ENCODE assay signal across 22 mouse cellular contexts in the genomic region with DNA sequence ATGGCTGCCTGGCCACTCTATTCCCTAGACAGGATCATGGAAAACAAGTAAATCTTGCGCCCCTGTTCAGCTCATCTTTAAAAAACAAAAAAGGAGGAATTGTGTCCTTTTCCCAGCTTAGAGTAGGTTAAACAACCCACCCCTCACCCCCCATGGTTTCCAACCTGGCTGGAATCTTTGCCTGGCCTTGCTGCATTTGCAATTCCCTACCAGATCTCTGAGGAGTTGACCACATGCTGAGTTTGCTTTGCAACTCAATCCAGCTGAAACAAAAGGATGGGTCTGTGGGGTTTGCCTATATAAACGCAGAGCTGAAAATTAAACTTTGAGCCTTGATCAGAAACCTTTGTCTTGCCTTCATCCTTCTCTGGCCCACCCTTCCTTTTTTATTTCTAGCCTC.
DNase-seq lines count a peak whose midpoint lies in the region; TF ChIP-seq lines count a peak whose summit lies in the region.
"Had no signal": no experiment of that assay in that cellular context is flagged by ENCODE, and none has a peak within 500 bp of the region (broad histone marks: within the 10 kb centered on the region; RNA-seq: fewer than 3 reads in every experiment).

No protein-coding gene starts in this region.

- H3K27ac ChIP-seq in ES-Bruce4 (ENCODE audit: insufficient read depth, low read length), result peak overlapping the region; percentile 83
- no peak overlapping the region; the same call in 1 of the 2 replicates for H3K27ac ChIP-seq in ES-E14 (ENCODE audit: insufficient read depth, low read depth, low read length, poor library complexity, severe bottlenecking)
- H3K27ac ChIP-seq: embryonic facial prominence, embryonic 10.5 days; embryonic facial prominence, embryonic 12.5 days; forebrain, embryonic 13.5 days; forebrain, embryonic 15.5 days had no signal

- no peak overlapping the region for H3K9ac ChIP-seq in ES-Bruce4 (ENCODE audit: low read depth, poor library complexity, severe bottlenecking)
- H3K9ac ChIP-seq in ES-E14 (ENCODE audit: insufficient read depth, low read depth, low read length, poor library complexity, severe bottlenecking), result no peak overlapping the region
- H3K9ac ChIP-seq: embryonic facial prominence, embryonic 12.5 days; forebrain, embryonic 13.5 days; forebrain, embryonic 15.5 days; forebrain, postnatal 0 days had no signal

- DNase-seq in ES-E14 (ENCODE audit: low read depth, low spot score), result peak; percentile 71
- peak; percentile 52 for DNase-seq in WW6 (ENCODE audit: low read depth, low spot score)
- no peak for DNase-seq in yolk sac, embryonic 10.5 days (ENCODE audit: low spot score)
- no peak for DNase-seq in adrenal gland, adult (ENCODE audit: inconsistent age in 2 of 2, low spot score in 1 of 2)
- DNase-seq in adrenal gland, postnatal 36 days, result no peak
- DNase-seq: adrenal gland, adult 2 months; adrenal gland, postnatal 10 days; adrenal gland, postnatal 25 days; B cell, adult 2 months; cerebellum, adult 11-12 months; cerebellum, adult 2 months; cerebellum, adult 9-10 months; cerebellum, postnatal 10 days; cerebellum, postnatal 25 days; forebrain, postnatal 0 days had no signal

- H3K36me3 ChIP-seq in ES-Bruce4 (ENCODE audit: control insufficient read depth, insufficient read depth, low read length, poor library complexity, severe bottlenecking) (no peaks in the 10 kb centered on the region), ES-E14 (ENCODE audit: control insufficient read depth, insufficient read depth, low read length, poor library complexity, severe bottlenecking) (no peaks in the 10 kb centered on the region)
- H3K36me3 ChIP-seq: embryonic facial prominence, embryonic 10.5 days; embryonic facial prominence, embryonic 12.5 days; forebrain, embryonic 15.5 days; G1E had no signal

- H3K4me3 ChIP-seq in ES-Bruce4 (ENCODE audit: low read depth, low read length) (no peak overlapping the region), ES-E14 (ENCODE audit: insufficient read depth in 1 of 2, low read depth in 1 of 2, low read length in 2 of 2, poor library complexity in 1 of 2, severe bottlenecking in 1 of 2) (no peak overlapping the region)
- H3K4me3 ChIP-seq: embryonic facial prominence, embryonic 10.5 days; embryonic facial prominence, embryonic 12.5 days; forebrain, embryonic 13.5 days; forebrain, embryonic 15.5 days had no signal

- TF ChIP-seq EP300 in ES-Bruce4 (IDR thresholded peaks at IDR 0.05; ENCODE audit: insufficient read depth, low read depth, low read length), result peak; percentile 78

- no peak for TF ChIP-seq CTCF in ES-Bruce4 (IDR thresholded peaks at IDR 0.05; ENCODE audit: low read depth, low read length)

- in situ Hi-C loops in ES-E14 (cut with MboI; ENCODE audit: low sequenced_read_pairs in 2 of 2, unreplicated experiment in 2 of 2), result loop anchor here in 1 of 2 experiments (25.0 kb wide), 1 partner anchor 724 kb away; no protein-coding TSS in a partner anchor

- TF ChIP-seq POLR2A in ES-Bruce4 (IDR thresholded peaks at IDR 0.05; ENCODE audit: insufficient read depth, low read length), result no peak

- peaks cover 6% of the 10 kb centered on the region; the same call in 1 of the 2 replicates for H3K9me3 ChIP-seq in ES-Bruce4 (replicated peaks; ENCODE audit: control insufficient read depth, insufficient read depth, low read length, poor library complexity, severe bottlenecking)
- no peaks in the 10 kb centered on the region for H3K9me3 ChIP-seq in ES-E14 (ENCODE audit: control insufficient read depth, insufficient read depth, low read depth, low read length)
- H3K9me3 ChIP-seq: embryonic facial prominence, embryonic 10.5 days; forebrain, embryonic 13.5 days; forebrain, embryonic 15.5 days; G1E had no signal

- peaks cover 2% of the 10 kb centered on the region for H3K4me1 ChIP-seq in ES-Bruce4 (ENCODE audit: control insufficient read depth, insufficient read depth, low read length)
- H3K4me1 ChIP-seq in ES-E14 (ENCODE audit: control insufficient read depth in 2 of 2, insufficient read depth in 2 of 2, low read length in 2 of 2, poor library complexity in 1 of 2), result peaks cover 0 to 4% of the 10 kb centered on the region in 2 experiments; a peak in 2 of 4 replicates
- H3K4me1 ChIP-seq: forebrain, embryonic 13.5 days; forebrain, embryonic 15.5 days had no signal

- no peaks in the 10 kb centered on the region for H3K27me3 ChIP-seq in ES-Bruce4 (ENCODE audit: control insufficient read depth, insufficient read depth, low read length, poor library complexity, severe bottlenecking)
- H3K27me3 ChIP-seq: embryonic facial prominence, embryonic 12.5 days; forebrain, embryonic 13.5 days; forebrain, embryonic 15.5 days; Patski had no signal

TF ChIP-seq in ES-E14, 5 proteins besides CTCF, POLR2A, EP300 and RAD21:
- TF ChIP-seq HCFC1 (IDR thresholded peaks at IDR 0.05; ENCODE audit: borderline replicate concordance, insufficient read depth, low read length) (no peak), ZC3H11A (IDR thresholded peaks at IDR 0.05; ENCODE audit: borderline replicate concordance, low read depth, low read length) (no peak), MAFK (IDR thresholded peaks at IDR 0.05; ENCODE audit: insufficient read depth, low read depth, low read length) (no peak)

Comparison
In these comparisons a context has a peak if more than half of its experiments do, and no peak if none do; other contexts are left out.
1. DNase-seq: peak in ES-E14 (single experiment) and WW6 (single experiment); none in yolk sac, embryonic 10.5 days (single experiment), adrenal gland, adult (0 of 2) and adrenal gland, postnatal 36 days (0 of 2).